Comparison of ENCODE assay signal across 8 mouse cellular contexts in the genomic region with DNA sequence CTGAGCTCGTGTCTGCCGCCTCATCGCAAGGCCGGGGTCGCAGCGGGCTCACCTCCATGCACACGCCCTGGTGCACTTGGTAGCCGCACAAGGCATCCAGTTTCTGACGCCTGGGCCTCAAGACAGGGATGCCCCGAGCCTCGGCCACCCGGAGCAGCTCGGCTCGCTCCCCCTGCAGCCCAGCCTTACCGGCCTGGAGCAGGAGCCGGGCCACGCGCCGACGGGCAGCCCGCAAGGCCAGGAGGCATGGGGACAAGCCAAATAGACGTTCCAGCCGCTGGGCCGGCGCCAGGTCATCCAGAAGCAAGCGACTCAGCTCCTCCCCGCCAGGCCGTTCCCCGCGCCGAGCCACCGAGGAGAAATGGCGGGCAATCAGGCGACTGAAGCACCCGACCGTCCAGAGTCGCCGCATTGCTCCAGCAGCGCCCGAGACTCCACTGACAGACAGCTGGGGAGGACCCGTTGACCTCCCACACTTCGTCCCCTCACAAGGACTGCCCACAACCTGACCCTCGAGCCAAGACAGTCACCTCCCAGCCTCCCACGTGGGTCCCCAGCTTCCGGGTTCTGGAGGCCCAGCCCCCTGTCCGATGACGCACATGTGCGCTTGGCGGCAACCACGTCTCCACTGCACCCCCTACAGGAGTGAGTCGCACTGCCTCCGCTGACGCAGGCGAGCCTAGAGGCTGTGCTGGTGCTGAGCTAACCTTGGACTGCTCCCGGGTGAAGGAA. TPM values are rescaled to one million over a fixed set of nuclear protein-coding genes. Genes with fewer than 3 reads are reported as not detected.
DNase-seq lines count a peak whose midpoint lies in the region; ATAC-seq lines count a peak whose summit lies in the region.

Mrm1 (minus strand) TSS at position 555 of the 732 bp plus-strand sequence.

- peak; percentile 99 for DNase-seq in adrenal gland, adult (ENCODE audit: inconsistent age in 2 of 2, low spot score in 1 of 2)
- peak; percentile 96 for DNase-seq in embryo, embryonic 10.5 days (ENCODE audit: low spot score)
- DNase-seq in gastrocnemius, postnatal 14 days: peak; percentile 95
- peak; percentile 84 to 96 for DNase-seq in left cerebral cortex, postnatal 10 days (ENCODE audit: extremely low spot score in 1 of 2, low spot score in 2 of 2)
- DNase-seq in right cerebral cortex, postnatal 25 days: peak; percentile 92
- DNase-seq in urinary bladder, postnatal 4 days (ENCODE audit: low spot score in 2 of 2): peak; percentile 89 to 93

- intact Hi-C loops in gastrocnemius, postnatal 14 days (cut with DNase I; ENCODE audit: low total_unique reads): no loop called here
- intact Hi-C loops in left cerebral cortex, postnatal 10 days (cut with DNase I): no loop called here

- peak; percentile 86 for ATAC-seq in inflammation-experienced regulatory T-cells, adult 6 months
- ATAC-seq in megakaryocyte-erythroid progenitor cell, adult 5-6 weeks (replicated peaks; ENCODE audit: low FRiP score, low TSS enrichment, poor library complexity, severe bottlenecking): peak; percentile 61

RNA-seq across cellular contexts. Expression of gene Mrm1, which starts in this region (rescaled TPM):
- 1 to 10 TPM; 4.3 to 4.9 TPM for total RNA-seq in gastrocnemius, postnatal 14 days (2021)
- polyA plus RNA-seq in inflammation-experienced regulatory T-cells, adult 6 months (2017; shearing (Covaris generic)): 10 to 100 TPM in 2 of 3 experiments, 1 to 10 TPM in 1; 5.1 to 11.7 (median 10.2) TPM
- 10 to 100 TPM; 18.1 to 21.7 TPM for total RNA-seq in left cerebral cortex, postnatal 10 days (2021)
- 15.6 and 20.8 TPM in 2 replicates for total RNA-seq in megakaryocyte-erythroid progenitor cell, adult 5-6 weeks (2014; fragmentation: Nextera tagmentation)
- 7.3 and 10.7 TPM in 2 replicates for total RNA-seq in megakaryocyte-erythroid progenitor cell, adult 5-6 weeks (2017)

Comparison
In these comparisons a context has a peak if more than half of its experiments do, and no peak if none do; other contexts are left out.
1. Peak in every context shown above with its lines: DNase-seq and ATAC-seq.